Mouse (Mus musculus) lung, postnatal 0 days (tissue): ENCODE measurements around the gene Agtpbp1.

Experiments used
- CTCF ChIP-seq: IDR thresholded peaks from 2 replicates; pipeline ENCODE4 v1.5.1; 2016; ENCODE audit warnings: antibody characterized with exemption, mild to moderate bottlenecking
- EP300 ChIP-seq: IDR thresholded peaks from 2 replicates; pipeline ENCODE4 v1.6.1; 2016; ENCODE audit warnings: antibody characterized with exemption, mild to moderate bottlenecking, control low read depth

- TF ChIP-seq CTCF = no peak
- TF ChIP-seq EP300 = no peak
Observed at GRCm38 (mm10) chr13:59624903-59625302, 39.9 kb upstream of the Agtpbp1 start.
